Mouse (Mus musculus) MN1 (cell line): Measurements from ENCODE around the gene Defa37.
"Not testable (repeated sequence)": the region's sequence is repeated elsewhere in the genome, so short reads cannot be mapped to it uniquely, and the experiment has no call there.

ENCODE experiments used
- DNase-seq: peaks from one replicate; pipeline ENCODE4 v3.0.0-alpha.2; 2016; ENCODE audit warnings: low spot score

Gene Defa37

DNA sequence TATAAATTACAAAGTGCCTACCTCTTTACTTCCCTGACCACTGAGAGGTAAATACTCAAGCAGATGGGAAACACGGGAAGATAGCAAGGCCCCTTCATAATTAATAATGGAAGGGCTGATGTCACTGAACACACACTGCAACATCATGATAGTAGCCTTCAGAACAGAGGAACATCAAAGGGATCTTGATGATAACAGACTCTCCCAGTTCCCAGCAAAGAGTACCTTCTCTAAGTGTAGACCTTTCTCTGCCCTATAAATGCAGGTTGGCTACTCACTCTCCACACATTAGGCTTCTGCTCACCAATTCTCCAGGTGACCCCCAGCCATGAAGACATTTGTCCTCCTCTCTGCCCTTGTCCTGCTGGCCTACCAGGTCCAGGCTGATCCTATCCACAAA lies at the start of gene Defa37:
TSS of gene Defa37 (plus strand) at position 301 of the 400 bp plus-strand sequence.
- not testable (repeated sequence) for DNase-seq

GRCm38 (mm10) chr8:21528732-21529131 lies 36.5 kb upstream of the Defa37 start, which contains the start of gene Defa32:
Defa32 (plus strand) TSS chr8:21529032.
- not testable (repeated sequence) for DNase-seq

GRCm38 (mm10) chr8:21582706-21583105 lies 17.5 kb downstream of the Defa37 start, which contains the start of gene Defa28:
Defa28 (plus strand) TSS chr8:21583006.
- not testable (repeated sequence) for DNase-seq

DNA sequence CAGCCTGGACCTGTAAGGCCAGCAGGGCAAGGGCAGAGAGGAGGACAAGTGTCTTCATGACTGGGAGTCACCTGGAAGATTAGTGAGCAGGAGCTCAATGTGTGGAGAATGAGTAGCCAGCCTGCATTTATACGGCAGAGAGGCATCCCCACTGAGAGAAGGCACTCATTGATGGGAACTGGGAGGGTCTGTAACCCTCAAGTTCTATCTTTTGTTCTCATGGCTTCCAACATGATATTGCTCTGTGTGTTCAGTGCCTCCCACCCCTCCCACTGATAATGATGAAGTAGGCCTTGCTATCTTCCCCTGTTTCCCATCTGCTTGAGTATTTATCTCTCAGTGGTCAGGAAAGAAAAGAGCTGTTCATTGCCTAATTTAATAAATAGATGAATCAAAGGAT lies 29.2 kb downstream of the Defa37 start, which contains the start of gene Gm7861:
TSS of gene Gm7861 (minus strand) at position 101 of the 400 bp plus-strand sequence.
- not testable (repeated sequence) for DNase-seq
